Mouse (Mus musculus) B cell, adult 67 days (primary cell): Measurements from ENCODE around the gene Camk1g. TPM values are rescaled to one million over a fixed set of nuclear protein-coding genes. Genes with fewer than 3 reads are reported as not detected.

ENCODE experiments used
- total RNA-seq, 2 experiments: library from RNA; stranded (reverse); gene quantifications; 4 replicates each; pipeline ENCODE4 v1.2.4; 2023

Gene Camk1g
- under 1 TPM in 1 of 2 experiments, not detected in 1; 0.20 TPM for total RNA-seq

GRCm38 (mm10) chr1:193370096-193370495, at the start of gene Camk1g:
Gene Camk1g (minus strand): TSS chr1:193370298.

Other genes with a start within 250 kb of the Camk1g start
- gene Diexf, start 240.0 kb downstream of the Camk1g start, total RNA-seq = 10 to 100 TPM; 50.6 to 76.1 TPM
- gene Irf6, start 217.2 kb downstream of the Camk1g start, total RNA-seq = under 1 TPM in 1 of 2 experiments, not detected in 1; 0.17 TPM
- 1 to 10 TPM; 3.3 TPM for gene A130010J15Rik, start 202.3 kb downstream of the Camk1g start, total RNA-seq
- 100 to 1,000 TPM; 433 to 523 TPM for gene Traf3ip3, start 168.6 kb downstream of the Camk1g start, total RNA-seq
- 10 to 100 TPM; 32.4 to 33.6 TPM for gene Lamb3, start 162.6 kb downstream of the Camk1g start, total RNA-seq
- gene Hsd11b1, start 106.2 kb downstream of the Camk1g start, total RNA-seq = 10 to 100 TPM; 10.4 to 11.3 TPM
- gene G0s2, start 97.1 kb downstream of the Camk1g start, total RNA-seq = not detected